ENCODE assay signal across 17 mouse cellular contexts in the genomic region with DNA sequence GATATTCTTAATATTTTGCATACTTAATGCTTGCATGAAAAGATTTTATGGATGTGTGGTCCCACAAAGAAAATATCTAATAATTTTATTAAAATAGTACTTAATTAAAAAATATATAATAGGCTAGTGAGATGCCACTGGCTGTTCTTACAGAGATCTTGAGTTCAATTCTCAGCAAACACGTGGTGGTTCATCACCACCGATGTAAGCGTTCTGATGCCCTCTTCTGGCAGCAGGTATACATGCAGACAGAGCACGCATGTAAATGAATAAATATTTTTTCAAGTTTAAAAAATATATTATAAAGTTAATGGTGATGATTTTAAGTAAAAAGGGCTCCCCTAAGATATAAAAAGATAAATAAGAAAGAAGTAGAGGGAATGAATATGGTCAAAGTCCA. TPM values are rescaled to one million over a fixed set of nuclear protein-coding genes. Genes with fewer than 3 reads are reported as not detected.
A peak's percentile ranks its signal among the peaks of the same experiment; 100 is the strongest.
DNase-seq lines count a peak whose midpoint lies in the region; ATAC-seq and TF ChIP-seq lines count a peak whose summit lies in the region.
"Not testable (repeated sequence)": the region's sequence is repeated elsewhere in the genome, so short reads cannot be mapped to it uniquely, and the experiment has no call there.
"Had no signal": no experiment of that assay in that cellular context is flagged by ENCODE, and none has a peak within 500 bp of the region (broad histone marks: within the 10 kb centered on the region; RNA-seq: fewer than 3 reads in every experiment).

No protein-coding gene starts in this region.

- H3K79me2 ChIP-seq in heart, adult 2 months (replicated peaks; ENCODE audit: control insufficient read depth, insufficient read depth, low read length): not testable (repeated sequence)

- H3K4me3 ChIP-seq in heart, adult 2 months; lung, embryonic 14.5 days (ENCODE audit: low read depth, low read length): not testable (repeated sequence)

- H3K9me3 ChIP-seq in lung, embryonic 14.5 days (ENCODE audit: low read depth, low read length): not testable (repeated sequence)

- TF ChIP-seq POLR2A in heart, adult 2 months (IDR thresholded peaks at IDR 0.05; ENCODE audit: insufficient read depth, low read depth, low read length): not testable (repeated sequence)

- not testable (repeated sequence) for H3K27ac ChIP-seq in heart, adult 2 months; lung, embryonic 14.5 days (ENCODE audit: low read depth)

- DNase-seq in B cell, adult 2 months: peak; percentile 4 to 12
- DNase-seq in Patski (ENCODE audit: low read depth, low spot score); heart, adult 2 months: not testable (repeated sequence)
- DNase-seq in c-Kit-positive CD71-positive TER-119-positive erythroid progenitor cells, embryonic 14.5 days (ENCODE audit: low spot score): peak; percentile 0
- peak; percentile 4 for DNase-seq in kidney, postnatal 14 days
- peak; percentile 8 for DNase-seq in lung, embryonic 14.5 days
- peak; percentile 0 for DNase-seq in retina, postnatal 1 day

- peak; percentile 39 for TF ChIP-seq CTCF in Patski (IDR thresholded peaks at IDR 0.05)
- TF ChIP-seq CTCF in heart, adult 2 months (IDR thresholded peaks at IDR 0.05): peak; percentile 38
- TF ChIP-seq CTCF in lung, embryonic 14.5 days (IDR thresholded peaks at IDR 0.05; ENCODE audit: low read depth): 0 out of 2 replicates have a peak, but pooled peaks have one; percentile 6

- ATAC-seq in Patski; lung, embryonic 14.5 days (ENCODE audit: insufficient read depth): not testable (repeated sequence)

- CTCF ChIA-PET in Patski (lab: Charles Lee): not testable (repeated sequence)

- not testable (repeated sequence) for H3K9ac ChIP-seq in heart, adult 2 months (ENCODE audit: low read depth, low read length); lung, embryonic 14.5 days

- in situ Hi-C loops in Patski (cut with MboI; ENCODE audit: low pct_unique_long_range_greater_than_20kb): not testable (repeated sequence)

- intact Hi-C loops in heart, adult 2 months (cut with DNase I): not testable (repeated sequence)

- not testable (repeated sequence) for H3K27me3 ChIP-seq in Patski; heart, adult 2 months (ENCODE audit: control insufficient read depth, insufficient read depth, low read length); lung, embryonic 14.5 days (ENCODE audit: insufficient read depth, low read length)

- WGBS in heart, adult 2 months: 57% methylated on average over 4 of the region's 4 CpGs
- 59% methylated on average over 4 of the region's 4 CpGs for WGBS in lung, embryonic 14.5 days

- not testable (repeated sequence) for TF ChIP-seq EP300 in heart, adult 2 months (IDR thresholded peaks at IDR 0.05; ENCODE audit: insufficient read depth, low read depth, low read length)

- H3K4me2 ChIP-seq in lung, embryonic 14.5 days: not testable (repeated sequence)

- not testable (repeated sequence) for H3K36me3 ChIP-seq in heart, adult 2 months (ENCODE audit: control insufficient read depth, insufficient read depth, low read length); lung, embryonic 14.5 days (ENCODE audit: insufficient read depth)

- POLR2A ChIA-PET in Patski (lab: Charles Lee): not testable (repeated sequence)

- not testable (repeated sequence) for H3K4me1 ChIP-seq in heart, adult 2 months (ENCODE audit: control insufficient read depth, insufficient read depth, low read length); lung, embryonic 14.5 days (ENCODE audit: insufficient read depth)

RNA-seq across cellular contexts. Expression of a gene that starts 41.8 kb away (rescaled TPM):
- not detected for polyA plus RNA-seq in Patski (2021)
- total RNA-seq in heart, adult 2 months (2021): not detected
- polyA plus RNA-seq in heart, adult 2 months (2012; rRNA removed): 0.09 TPM in 1 of 2 replicates, not detected in the other
- not detected in 2 replicates for polyA plus RNA-seq in lung, embryonic 14.5 days (2014; fragmentation: Nextera tagmentation; extraction: Ambion mirVana)
- total RNA-seq: adrenal gland, postnatal 25 days; gastrocnemius, postnatal 25 days; heart, postnatal 14 days had no signal
- polyA plus RNA-seq: embryonic facial prominence, embryonic 13.5 days; heart, embryonic 10.5 days; hindbrain, embryonic 15.5 days; limb, embryonic 15.5 days; lung, adult 2 months; neural tube, embryonic 13.5 days; stomach, embryonic 15.5 days had no signal

RNA-seq across cellular contexts. Expression of a gene that starts 59.8 kb away (rescaled TPM):
- polyA plus RNA-seq in Patski (2021): 172 TPM
- total RNA-seq in heart, adult 2 months (2021): 10 to 100 TPM; 77.8 to 80.8 TPM
- 59.5 and 74.1 TPM in 2 replicates for polyA plus RNA-seq in heart, adult 2 months (2012; rRNA removed)
- polyA plus RNA-seq in lung, embryonic 14.5 days (2014; fragmentation: Nextera tagmentation; extraction: Ambion mirVana): 237 and 239 TPM in 2 replicates
